Mouse (Mus musculus): Measurements from ENCODE around the gene Bicdl1.

Gene Bicdl1

DNA sequence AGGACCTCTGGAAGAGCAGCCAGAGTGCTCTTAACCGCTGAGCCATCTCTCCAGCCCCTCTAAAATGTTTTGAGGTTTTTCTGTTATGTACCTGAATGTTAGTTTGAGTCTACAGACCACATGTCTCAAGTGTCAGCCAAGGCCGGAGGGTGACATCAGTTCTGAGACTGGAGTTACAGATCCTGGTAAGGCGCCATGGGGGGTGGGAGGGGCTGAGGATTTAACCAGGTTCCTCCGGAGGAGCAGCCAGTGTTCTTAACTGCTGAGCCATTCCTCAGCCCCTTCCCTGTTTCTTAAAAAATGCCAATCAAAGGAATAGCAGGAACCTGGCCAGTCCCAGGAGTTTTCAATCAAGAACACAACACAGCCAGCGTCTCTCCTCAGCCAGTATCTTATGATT, 101.1 kb downstream of the Bicdl1 start:
- DNase-seq (ENCODE audit: extremely low spot score, low read depth, low spot score), result no peak

DNA sequence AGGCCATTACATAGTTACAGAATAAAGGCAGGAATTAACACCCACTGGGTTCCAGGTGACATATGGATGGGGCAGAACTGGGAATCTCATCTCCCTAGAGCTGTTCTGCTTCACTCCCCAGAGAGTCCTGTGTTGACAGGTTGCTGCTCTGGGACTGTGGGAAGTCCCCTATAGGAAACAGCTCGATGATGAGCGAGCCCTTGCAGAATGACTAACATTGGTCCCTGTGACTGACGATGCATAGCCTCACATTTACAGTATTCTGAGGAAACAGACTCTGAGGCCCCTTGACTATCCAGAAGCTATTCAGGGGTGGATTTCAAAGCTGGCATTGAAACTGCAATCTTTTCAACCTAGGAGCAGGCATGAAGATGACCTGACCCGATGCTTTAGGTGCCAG, 101.7 kb downstream of the Bicdl1 start:
- no peak for DNase-seq (ENCODE audit: extremely low spot score, low read depth, low spot score)

DNA sequence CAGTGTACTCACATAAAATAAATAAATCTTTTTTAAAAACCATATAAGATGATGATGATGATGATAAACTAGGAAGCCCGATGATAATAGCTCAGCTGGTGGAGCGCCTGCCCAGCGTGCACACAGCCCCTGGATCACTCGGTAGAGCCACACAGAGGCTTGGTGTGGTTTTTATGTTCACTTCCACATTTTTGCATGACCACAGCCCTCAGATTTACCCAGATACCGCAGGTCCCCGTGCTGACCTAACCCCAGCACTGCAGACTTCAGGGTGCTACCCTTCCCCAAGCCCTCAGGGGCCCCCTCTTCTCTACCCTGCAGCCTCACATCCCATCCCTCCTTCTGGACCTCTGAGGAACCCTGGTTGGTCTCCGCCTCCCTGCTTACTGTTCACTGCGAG, 103.3 kb downstream of the Bicdl1 start:
- no peak for DNase-seq (ENCODE audit: extremely low spot score, low read depth, low spot score)

DNA sequence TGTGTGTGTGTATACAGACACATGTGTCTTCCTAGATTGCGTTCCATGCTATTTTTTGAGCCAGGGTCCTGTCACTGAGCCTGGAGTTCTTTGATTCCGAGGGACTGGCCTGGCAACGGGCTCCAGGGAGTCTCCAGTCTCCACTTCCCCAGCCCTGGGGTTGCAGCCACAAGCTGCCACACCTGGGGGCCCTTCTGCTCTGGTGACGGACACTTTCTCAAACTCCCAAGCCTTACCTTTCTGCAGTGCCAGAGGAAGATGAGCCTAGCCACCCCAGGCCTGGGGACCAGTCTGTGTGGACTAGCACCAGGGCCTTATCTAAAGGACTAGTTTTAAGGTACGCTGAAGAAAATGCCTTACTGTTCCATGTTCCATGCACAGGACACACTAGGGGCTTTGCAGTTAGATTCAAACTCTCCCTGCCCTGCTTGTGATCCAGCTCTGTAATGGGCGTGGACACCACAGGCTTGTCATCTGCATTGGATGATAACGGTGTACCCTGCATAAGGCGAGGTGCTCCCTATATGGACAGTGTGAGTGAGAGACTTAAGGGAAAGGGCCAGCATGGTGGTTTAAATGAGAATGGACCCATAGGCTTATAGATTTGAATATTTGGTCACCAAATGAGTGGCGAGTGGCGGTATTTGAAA, 105.1 kb downstream of the Bicdl1 start:
- DNase-seq (ENCODE audit: extremely low spot score, low read depth, low spot score), result no peak

GRCm38 (mm10) chr5:115623694-115624440, 107.6 kb downstream of the Bicdl1 start:
- no peak for DNase-seq (ENCODE audit: extremely low spot score, low read depth, low spot score)

DNA sequence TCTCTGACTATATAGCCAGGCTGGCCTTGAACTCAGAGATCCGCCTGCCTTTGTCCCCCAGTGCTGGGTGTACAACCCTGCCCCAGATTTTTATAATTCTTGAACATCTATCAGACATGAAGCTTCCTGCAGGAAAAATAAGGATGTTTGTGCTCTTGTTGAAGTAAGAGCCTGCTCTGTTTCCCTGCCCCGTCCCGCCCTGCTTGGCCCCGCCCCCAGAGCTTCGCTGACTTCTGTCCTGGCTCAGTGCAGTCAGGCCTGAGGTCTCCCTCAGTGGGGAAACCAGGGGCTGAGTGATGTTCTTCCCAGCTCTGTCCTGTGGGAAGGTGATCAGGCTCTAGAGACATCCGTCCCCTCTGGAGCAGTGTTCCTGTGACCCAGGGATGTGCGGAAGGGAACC, 108.7 kb downstream of the Bicdl1 start:
- DNase-seq (ENCODE audit: extremely low spot score, low read depth, low spot score), result no peak

DNA sequence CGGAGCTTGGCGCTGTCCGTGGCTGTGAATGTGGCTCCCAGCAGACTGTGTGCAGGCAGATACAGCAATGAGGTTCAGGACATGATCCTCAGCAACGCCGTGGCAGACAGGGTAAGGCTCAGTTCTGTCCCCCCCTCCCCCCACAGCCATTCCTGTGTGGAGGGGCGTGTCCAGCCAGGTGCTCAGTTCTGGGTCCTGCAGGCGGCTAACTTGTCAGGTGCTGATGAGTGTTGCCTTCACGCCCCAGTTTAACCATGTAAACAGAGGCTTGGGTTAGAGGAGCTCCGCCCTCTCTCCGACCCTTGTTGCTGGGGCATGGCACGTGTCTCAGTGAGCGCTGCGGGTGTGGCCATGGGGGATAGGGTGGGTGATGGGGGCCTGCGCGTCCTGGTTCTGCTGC, 111.7 kb downstream of the Bicdl1 start:
- no peak for DNase-seq (ENCODE audit: extremely low spot score, low read depth, low spot score)

DNA sequence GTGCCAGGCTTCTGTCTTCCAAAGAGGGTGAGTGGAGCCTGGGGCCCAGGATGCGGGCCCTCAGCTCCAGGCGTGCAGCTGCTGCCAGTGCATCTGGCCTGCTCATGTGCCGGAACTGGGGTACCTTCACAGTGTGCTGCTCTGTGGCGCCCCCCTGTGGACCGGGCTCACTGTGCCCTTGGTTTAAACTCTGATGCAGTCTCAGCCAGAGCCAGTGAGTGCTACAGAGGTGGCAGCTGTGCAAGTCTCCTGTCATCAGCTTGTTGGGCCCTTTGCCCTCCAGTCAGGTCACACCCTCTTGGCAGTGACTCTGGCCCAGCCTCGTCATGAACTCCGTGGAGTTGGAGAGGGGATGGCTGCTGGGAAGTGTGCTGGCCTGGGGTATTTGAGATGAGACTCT, 116.5 kb downstream of the Bicdl1 start:
- DNase-seq (ENCODE audit: extremely low spot score, low read depth, low spot score), result no peak

GRCm38 (mm10) chr5:115613332-115613731, 118.1 kb downstream of the Bicdl1 start:
- no peak for DNase-seq (ENCODE audit: extremely low spot score, low read depth, low spot score)

GRCm38 (mm10) chr5:115611566-115611965, 119.9 kb downstream of the Bicdl1 start:
- DNase-seq (ENCODE audit: extremely low spot score, low read depth, low spot score), result no peak

DNA sequence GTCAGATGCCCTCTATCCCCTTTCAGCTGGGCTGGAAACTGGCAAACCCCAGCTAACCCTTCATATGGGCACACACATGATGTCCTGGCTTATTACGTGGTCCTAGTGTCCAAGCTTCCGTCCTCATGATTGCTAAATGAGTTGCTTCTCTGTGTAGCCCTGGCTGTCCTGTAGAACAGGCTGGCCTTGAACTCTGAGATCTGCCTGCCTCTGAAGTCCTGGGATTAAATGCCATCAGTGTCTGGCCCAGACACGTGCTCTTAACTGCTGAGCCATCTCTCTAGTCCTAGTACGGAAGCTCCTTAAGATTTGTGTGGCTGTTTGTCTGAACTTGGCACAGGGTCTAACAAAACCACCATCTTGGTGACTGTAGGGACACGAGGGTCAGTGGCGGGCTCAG, 127.9 kb downstream of the Bicdl1 start:
- no peak for DNase-seq (ENCODE audit: extremely low spot score, low read depth, low spot score)
